Mouse (Mus musculus) myocyte (in vitro differentiated cells): Measurements from ENCODE around the gene Otud4.

Source experiments
- E2F4 ChIP-seq: IDR thresholded peaks from one replicate; pipeline ENCODE4 v1.6.1; 2011; ENCODE audit warnings: mild to moderate bottlenecking, control low read depth, moderate library complexity; ENCODE audit not compliant: insufficient read depth
- MAX ChIP-seq: IDR thresholded peaks from one replicate; pipeline ENCODE4 v1.6.1; 2011; ENCODE audit warnings: low read depth, mild to moderate bottlenecking, control low read depth
- MYOG ChIP-seq, 3 experiments: IDR thresholded peaks; one replicate each; pipeline ENCODE4 v1.6.1; 2011; ENCODE audit warnings: control low read depth in 2 of 3, low read depth in 2 of 3, mild to moderate bottlenecking in 2 of 3; ENCODE audit not compliant: insufficient read length in 2 of 3, control insufficient read depth in 1 of 3, insufficient read depth in 1 of 3
- POLR2A ChIP-seq: IDR thresholded peaks from one replicate; pipeline ENCODE4 v1.6.1; 2011; ENCODE audit warnings: low read depth, mild to moderate bottlenecking, control low read depth, moderate library complexity; ENCODE audit not compliant: insufficient read length
- POLR2AphosphoS2 ChIP-seq: IDR thresholded peaks from one replicate; pipeline ENCODE4 v1.6.1; 2011; ENCODE audit warnings: low read depth, control low read depth; ENCODE audit not compliant: insufficient read length
- TCF12 ChIP-seq: IDR thresholded peaks from one replicate; pipeline ENCODE4 v1.6.1; 2011; ENCODE audit warnings: mild to moderate bottlenecking, control low read depth; ENCODE audit not compliant: poor library complexity, insufficient read depth, severe bottlenecking
- USF1 ChIP-seq: IDR thresholded peaks from one replicate; pipeline ENCODE4 v1.6.1; 2011; ENCODE audit warnings: low read depth, mild to moderate bottlenecking, control low read depth, moderate library complexity

GRCm38 (mm10) chr8:79723308-79723707 is 83.9 kb downstream of the Otud4 start:
- no peak for TF ChIP-seq POLR2A
- TF ChIP-seq USF1 = no peak
- TF ChIP-seq E2F4 = no peak
- no peak for TF ChIP-seq MAX
- TF ChIP-seq MYOG (IDR thresholded peaks at IDR 0.05; ENCODE audit: control insufficient read depth in 1 of 3, insufficient read depth in 1 of 3, insufficient read length in 2 of 3, low read depth in 2 of 3) = no peak
- no peak for TF ChIP-seq TCF12
- TF ChIP-seq POLR2AphosphoS2 = no peak
